Mouse (Mus musculus) CD4-positive, CD25-positive, alpha-beta regulatory T cell (primary cell): Measurements from ENCODE around the gene Klhl10. TPM values are rescaled to one million over a fixed set of nuclear protein-coding genes. Genes with fewer than 3 reads are reported as not detected.

Experiments used
- polyA plus RNA-seq: library from polyadenylated mRNA; unstranded; fragments of 100-300 nt; shearing (Covaris generic); gene quantifications from one replicate; pipeline ENCODE4 v1.2.1, GENCODE M21; 2017

Gene Klhl10
- polyA plus RNA-seq = 0.29 TPM

DNA sequence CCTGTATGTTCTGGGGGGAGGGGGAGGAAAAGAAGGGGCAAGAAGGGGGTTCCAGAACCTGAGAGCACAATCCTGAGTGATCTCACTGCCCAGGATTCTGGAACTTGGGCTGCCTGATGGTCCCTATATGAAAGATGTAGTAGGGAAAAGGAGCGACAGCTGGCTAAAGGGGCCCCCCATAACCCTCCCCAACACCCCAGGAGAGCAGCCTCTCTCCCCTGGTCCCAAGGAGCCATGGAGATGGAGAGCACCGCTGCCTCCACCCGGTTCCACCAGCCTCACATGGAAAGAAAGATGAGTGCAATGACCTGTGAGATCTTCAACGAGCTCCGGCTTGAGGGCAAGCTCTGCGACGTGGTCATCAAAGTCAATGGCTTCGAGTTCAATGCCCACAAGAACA is at the start of gene Klhl10, which contains the start of gene Nt5c3b:
Gene Klhl10, plus strand, starts transcription at position 121 of the 400 bp plus-strand sequence.
Gene Nt5c3b, minus strand, starts transcription at position 12 of the 400 bp plus-strand sequence.

DNA sequence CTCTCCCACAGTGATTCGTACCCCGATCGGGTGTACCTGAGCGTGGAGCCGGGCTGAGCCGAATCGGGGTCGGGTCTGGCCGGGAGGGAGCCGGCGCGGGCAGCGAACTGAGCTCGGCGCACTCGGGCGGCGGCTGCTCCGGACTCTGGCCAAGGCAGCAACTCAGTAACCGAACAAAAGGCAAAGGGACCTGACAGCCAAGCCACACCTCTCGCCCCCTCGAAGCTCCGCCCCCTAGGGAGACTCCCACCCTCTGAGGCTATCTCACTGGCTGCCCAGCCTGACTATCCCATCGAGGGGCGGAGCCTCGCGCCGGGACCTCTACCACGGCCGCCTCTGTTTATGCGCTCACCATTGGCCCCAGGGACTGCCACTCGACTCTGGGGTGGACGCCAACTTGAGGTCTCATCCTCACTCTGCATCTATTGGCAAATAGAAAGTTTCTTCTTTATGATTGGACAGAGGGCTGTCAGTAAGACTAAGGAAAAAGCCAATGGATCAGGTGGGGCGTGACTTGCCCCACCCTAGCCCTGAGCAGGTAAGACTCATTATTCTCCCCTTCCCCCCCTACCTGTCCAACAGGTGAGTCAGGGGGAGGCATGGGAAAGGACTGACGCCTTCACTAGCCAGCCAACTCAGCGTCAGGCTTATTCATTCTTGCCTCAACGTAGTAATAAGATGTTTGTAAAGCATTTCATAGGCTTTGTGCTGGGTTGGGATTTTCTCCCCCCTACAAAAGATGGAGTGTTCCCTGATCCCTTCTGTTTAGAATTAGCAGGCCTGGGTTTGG is 43.9 kb upstream of the Klhl10 start, which contains the start of gene Jup:
Gene Jup, minus strand, starts transcription at position 164 of the 790 bp plus-strand sequence.

DNA sequence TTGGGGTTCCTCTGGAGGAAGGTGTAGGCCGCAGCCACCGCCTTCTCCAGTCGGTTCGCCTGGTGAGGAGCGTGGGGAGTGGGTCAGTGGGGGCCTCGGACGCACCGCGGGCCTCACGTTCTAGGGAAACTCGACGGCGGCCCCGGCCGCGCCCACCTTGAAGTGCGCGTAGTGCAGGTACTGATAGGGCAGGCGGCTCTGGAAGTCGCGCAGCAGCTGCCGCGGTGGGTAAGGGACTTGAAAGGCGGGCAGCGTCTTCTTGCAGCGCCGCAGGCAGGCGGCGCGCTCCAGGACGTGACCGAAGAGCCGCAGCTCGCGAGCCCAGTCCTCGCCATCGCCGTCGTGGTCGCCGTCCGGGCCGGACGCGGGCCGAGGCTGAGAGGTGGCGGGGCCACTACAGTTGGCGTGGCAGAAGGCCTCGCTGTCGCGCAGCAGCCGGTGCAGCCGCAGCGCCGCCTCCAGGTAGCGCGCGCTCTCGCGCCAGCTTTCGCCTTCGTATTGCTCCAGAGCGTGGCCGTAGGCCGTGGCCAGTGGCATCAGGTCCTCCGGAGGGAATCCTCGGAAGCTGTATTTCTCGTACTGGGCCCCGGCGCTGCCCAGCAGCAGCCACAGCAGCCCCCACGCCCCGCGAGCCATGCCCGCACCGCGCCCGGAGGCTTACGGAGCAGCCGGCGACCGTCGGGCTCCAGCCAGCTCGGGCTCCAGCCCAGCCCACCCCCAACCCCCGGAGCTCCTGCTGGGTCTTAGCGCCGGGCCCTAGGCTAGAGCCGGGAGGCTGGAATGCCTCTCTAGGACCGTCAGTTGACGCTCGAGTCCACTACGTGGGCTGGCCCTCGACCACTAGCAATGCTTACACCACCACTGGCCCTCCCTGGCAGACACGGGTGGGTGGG is 27.4 kb upstream of the Klhl10 start, which contains the start of gene P3h4:
Gene P3h4, minus strand, starts transcription at position 816 of the 893 bp plus-strand sequence.

DNA sequence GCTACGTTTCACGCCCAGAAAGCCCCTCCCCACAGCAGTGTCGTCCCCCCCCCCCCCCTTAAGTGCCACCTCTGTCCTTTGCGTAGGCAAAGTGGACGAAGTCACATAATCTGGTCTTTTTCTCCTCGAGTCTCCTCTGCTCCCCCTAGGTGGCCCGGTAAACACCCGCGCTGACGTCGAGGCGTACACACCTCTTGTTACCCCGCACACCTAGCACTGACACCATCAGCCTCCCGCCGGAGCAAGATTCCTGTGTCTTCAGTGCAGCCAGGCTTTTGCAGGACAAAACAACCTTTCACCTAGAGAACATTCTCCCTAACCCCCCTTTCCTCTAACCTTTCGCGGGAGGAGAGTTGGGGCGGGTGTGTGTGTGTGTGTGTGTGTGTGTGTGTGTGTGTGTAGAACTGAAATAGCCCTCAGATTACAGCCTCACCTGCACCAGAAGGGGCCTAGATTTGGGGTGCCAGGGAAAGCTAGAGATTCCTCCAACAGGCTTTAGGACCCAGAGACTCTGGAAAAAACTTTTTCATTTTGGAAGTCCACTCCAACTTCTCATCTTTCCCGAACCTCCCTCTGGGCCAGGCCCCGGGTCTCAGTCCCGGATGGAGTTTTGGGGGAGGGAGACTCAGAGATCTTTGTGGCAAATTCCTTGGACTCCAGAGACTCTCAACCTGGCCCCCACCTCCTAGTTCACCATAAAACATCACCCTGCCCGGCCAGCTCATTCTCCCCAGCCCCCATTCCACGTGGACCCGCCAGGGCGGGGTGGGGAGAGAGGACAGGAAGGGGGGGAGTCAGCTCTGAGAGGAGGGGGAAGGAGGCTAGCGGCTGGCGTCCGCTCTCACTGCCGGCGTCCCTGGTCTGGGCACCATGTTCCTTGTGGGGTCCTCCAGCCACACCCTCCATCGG is 26.5 kb upstream of the Klhl10 start, which contains the start of gene Fkbp10:
Gene Fkbp10, plus strand, starts transcription at position 784 of the 909 bp plus-strand sequence.

DNA sequence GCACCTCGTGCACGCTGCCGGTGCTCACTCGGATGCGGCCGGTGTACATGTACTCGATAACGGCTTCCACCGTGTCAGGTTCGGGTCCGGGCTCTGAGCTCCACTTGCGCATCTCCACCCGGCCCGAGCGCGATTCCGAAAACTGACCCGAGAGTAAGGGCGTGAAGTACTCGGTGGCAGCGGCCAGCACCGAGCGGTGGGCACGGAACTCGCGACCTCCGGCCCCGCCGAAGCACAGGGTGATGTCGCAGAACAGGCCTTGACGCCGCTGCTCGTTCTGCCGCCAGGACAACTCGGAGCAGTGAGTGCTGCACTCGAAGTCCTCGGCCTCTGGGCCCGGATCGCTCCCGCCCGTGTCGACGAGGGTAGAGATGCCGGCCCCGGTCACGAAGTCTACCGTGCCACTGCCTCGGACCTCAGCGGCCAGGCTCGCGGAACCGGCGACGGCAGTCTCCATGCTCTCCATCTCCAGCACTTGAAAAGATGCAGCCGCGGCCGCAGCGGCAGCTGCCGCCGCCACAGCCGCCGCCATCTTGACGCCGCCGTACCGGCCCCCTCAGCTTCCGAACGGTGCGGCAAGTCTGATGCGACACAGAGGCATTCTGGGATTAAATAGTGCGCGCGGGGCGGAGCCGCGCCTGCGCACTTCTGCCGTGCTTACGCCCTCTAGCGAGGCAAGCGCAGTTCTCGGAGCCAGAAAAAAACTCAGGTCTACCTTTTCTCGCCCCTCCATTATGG is 30.6 kb downstream of the Klhl10 start, which contains the start of gene Klhl11:
Gene Klhl11, minus strand, starts transcription at position 545 of the 738 bp plus-strand sequence.

Other genes starting within 250 kb of the Klhl10 start
- not detected for gene Krt9, start 248.7 kb upstream of the Klhl10 start, polyA plus RNA-seq
- not detected for gene Krt14, start 234.4 kb upstream of the Klhl10 start, polyA plus RNA-seq
- not detected for gene Krt16, start 193.0 kb upstream of the Klhl10 start, polyA plus RNA-seq
- 0.30 TPM for gene Krt17, start 180.9 kb upstream of the Klhl10 start, polyA plus RNA-seq
- gene Krt42, start 172.0 kb upstream of the Klhl10 start, polyA plus RNA-seq = not detected
- gene Eif1, start 122.0 kb upstream of the Klhl10 start, polyA plus RNA-seq = 2,424 TPM
- not detected for gene Gast, start 107.5 kb upstream of the Klhl10 start, polyA plus RNA-seq
- gene Hap1, start 85.8 kb upstream of the Klhl10 start, polyA plus RNA-seq = 2.1 TPM
- 2.8 TPM for gene Jup, start 44.2 kb upstream of the Klhl10 start, polyA plus RNA-seq
- gene P3h4, start 27.1 kb upstream of the Klhl10 start, polyA plus RNA-seq = not detected
- gene Fkbp10, start 26.2 kb upstream of the Klhl10 start, polyA plus RNA-seq = 0.30 TPM
- 163 TPM for gene Nt5c3b, start 109 bp upstream of the Klhl10 start, polyA plus RNA-seq
- 4.2 TPM for gene Klhl11, start 30.8 kb downstream of the Klhl10 start, polyA plus RNA-seq
- 155 TPM for gene Acly, start 86.1 kb downstream of the Klhl10 start, polyA plus RNA-seq
- 0.13 TPM for gene Ttc25, start 103.7 kb downstream of the Klhl10 start, polyA plus RNA-seq
- 392 TPM for gene Cnp, start 133.0 kb downstream of the Klhl10 start, polyA plus RNA-seq
- gene Nkiras2, start 177.3 kb downstream of the Klhl10 start, polyA plus RNA-seq = 28.4 TPM
- 616 TPM for gene Dnajc7, start 178.3 kb downstream of the Klhl10 start, polyA plus RNA-seq